Mouse (Mus musculus): ENCODE results near the gene Rsph6a.

- TF ChIP-seq POLR2A (IDR thresholded peaks at IDR 0.05; ENCODE audit: insufficient read depth, low read depth, low read length): no peak
- no peak for TF ChIP-seq CTCF (IDR thresholded peaks at IDR 0.05; ENCODE audit: insufficient read depth, low read depth, low read length)
These were observed 43.9 kb upstream of the Rsph6a start for GRCm38 (mm10) chr7:19010581-19010980.
